Mouse (Mus musculus) mouse trophoblast stem cell (cell line): ENCODE data around the gene Actr5.

Source experiments
- in situ Hi-C, 2 experiments: fragments of 300-500 bp; cut with MseI, MboI; formaldehyde crosslinking; loops; 2 replicates in 1 of 2; 3 replicates in 1 of 2; pipeline ENCODE4 v1.15.1; 2025

Gene Actr5

GRCm38 (mm10) chr2:158666071-158666800, 41.5 kb downstream of the Actr5 start:
- in situ Hi-C loops, result no loop called here

DNA sequence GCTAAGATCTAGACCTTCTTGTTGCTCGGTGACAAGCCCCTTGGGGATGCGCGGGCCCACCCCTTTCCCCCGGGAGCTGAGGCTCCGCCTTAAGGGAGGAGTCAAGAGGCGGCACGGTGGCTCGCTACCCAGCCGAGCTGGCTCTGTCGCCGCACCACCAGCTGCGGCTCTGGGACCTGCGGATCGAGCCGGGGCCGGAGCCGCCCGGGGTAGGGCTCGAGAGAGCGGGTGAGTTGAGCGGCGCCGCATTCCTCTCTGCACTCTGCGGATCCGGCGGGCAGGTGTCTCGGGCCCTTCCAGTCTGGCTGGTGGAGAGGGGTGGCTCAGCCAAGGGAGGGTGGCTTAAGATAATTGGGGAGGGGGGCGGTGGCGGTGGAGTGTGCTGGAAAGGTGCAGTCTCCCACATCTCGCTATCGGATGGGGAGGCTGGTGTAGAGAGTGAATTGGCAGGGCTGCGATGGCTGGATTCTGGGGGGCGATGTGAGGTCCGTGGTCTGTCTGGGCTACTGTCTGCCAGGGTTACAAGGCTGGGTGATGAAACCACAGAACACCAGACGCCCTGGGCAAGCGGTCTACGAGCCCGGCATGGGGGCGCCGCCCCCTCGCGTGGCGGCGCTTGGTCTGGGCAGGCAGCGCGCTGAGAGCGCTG, 42.5 kb downstream of the Actr5 start:
- in situ Hi-C loops, result no loop called here

GRCm38 (mm10) chr2:158667671-158668432, 43.2 kb downstream of the Actr5 start:
- in situ Hi-C loops, result no loop called here

DNA sequence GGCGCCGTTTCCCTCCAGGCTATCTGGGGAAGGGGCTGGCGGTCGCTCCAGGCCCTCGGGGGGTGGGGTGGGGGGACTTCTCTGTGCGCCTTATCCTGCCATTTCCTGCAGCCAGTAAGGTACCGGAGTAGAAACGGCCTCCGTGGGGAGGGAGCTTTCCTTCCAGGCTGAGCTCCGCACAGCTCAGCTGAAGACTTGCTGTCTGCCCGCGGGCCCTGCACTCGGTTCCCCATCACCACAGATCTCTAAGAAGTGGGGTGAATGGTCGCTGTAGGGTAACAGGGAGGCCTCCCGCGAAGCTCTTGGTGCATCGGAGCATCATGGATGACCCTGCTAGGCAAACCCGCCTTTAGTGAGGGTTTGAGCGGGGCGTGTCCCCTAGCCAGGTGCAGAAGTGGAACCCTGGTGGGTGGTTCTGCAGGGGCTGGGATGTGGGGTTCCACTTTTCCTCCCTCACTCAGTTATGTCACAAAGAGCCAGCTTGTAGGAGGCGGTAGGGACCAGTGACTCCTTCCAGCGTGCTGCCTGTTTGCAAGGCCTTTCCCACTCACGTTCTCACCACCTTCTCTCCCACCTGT, 43.8 kb downstream of the Actr5 start:
- in situ Hi-C loops, result no loop called here

DNA sequence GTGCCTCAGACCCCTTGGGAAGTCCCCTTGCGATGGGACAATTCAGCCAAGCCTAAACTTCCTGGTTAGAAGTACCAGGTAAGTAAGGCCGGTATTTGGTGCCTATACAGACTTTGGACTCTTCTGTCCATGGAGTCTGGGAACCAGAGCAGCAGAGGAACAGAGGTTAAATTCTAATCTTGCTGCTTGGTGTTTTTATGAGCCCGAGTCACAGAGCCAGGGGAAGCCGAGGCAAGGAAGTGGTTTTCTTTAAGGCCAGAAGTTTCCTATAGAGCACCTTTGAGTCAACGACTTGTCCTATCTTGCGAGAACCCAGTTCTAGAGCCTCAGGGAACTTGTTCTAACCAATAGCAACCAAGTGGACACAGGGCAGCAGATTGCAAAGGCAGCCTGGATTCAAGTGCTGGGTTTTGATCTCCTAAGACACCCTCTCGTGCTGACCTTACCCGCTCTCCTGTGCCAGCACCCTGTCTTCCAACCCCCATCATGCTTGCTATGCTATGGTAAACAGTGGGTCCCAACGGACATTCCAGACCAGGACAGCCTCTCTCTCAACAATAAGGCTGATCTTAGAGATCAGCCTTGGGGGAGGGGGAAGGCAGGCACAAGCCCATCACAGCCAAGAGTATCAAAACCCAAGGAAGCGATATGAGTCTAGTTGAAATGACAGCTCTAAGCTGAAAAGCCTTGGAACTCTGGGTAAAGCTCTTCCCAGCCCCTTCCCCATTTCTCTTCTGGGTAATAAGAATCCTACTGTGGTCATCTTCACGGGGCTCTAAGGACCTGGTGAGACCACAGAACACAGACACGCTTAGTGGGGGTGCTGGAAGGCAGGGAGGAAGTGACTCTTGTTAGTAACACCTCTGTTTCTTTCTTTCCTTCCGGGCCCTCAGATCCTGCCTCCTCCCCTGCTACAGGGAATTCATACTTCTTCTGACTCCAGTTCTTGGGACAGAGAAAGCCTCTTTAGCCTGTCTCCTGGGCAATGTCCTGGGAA, 44.8 kb downstream of the Actr5 start:
- in situ Hi-C loops, result no loop called here

- in situ Hi-C loops, result no loop called here
Measured at GRCm38 (mm10) chr2:158670571-158670970, 45.9 kb downstream of the Actr5 start.

- in situ Hi-C loops, result no loop called here
Measured at GRCm38 (mm10) chr2:158672829-158673228, 48.1 kb downstream of the Actr5 start.

- in situ Hi-C loops, result no loop called here
Measured at GRCm38 (mm10) chr2:158673493-158673892, 48.8 kb downstream of the Actr5 start.

DNA sequence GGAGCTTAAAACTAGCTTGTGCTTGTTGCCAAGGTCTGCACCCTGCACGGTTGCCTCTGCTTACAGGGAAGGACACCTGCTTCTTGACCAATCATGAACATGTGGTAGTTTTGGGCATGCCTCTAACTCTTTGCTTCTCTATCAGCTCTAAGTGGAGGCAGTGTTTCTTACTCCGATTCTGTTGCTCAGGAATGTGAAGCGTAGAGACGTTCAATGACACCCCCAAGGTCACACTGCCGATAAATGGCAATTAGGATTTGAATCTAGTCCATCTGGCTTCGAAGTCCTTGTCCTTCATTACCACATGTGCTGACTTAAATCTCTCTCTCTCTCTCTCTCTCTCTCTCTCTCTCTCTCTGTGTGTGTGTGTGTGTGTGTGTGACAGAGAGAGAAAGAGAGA, 49.4 kb downstream of the Actr5 start:
- in situ Hi-C loops, result no loop called here

- in situ Hi-C loops, result no loop called here
Measured at GRCm38 (mm10) chr2:158674759-158675158, 50.1 kb downstream of the Actr5 start.

- in situ Hi-C loops, result no loop called here
Measured at GRCm38 (mm10) chr2:158675161-158675560, 50.5 kb downstream of the Actr5 start.

- in situ Hi-C loops, result no loop called here
Measured at GRCm38 (mm10) chr2:158675907-158676533, 51.3 kb downstream of the Actr5 start.

GRCm38 (mm10) chr2:158677946-158678345, 53.3 kb downstream of the Actr5 start:
- in situ Hi-C loops, result no loop called here

GRCm38 (mm10) chr2:158679091-158679490, 54.4 kb downstream of the Actr5 start:
- in situ Hi-C loops, result no loop called here

DNA sequence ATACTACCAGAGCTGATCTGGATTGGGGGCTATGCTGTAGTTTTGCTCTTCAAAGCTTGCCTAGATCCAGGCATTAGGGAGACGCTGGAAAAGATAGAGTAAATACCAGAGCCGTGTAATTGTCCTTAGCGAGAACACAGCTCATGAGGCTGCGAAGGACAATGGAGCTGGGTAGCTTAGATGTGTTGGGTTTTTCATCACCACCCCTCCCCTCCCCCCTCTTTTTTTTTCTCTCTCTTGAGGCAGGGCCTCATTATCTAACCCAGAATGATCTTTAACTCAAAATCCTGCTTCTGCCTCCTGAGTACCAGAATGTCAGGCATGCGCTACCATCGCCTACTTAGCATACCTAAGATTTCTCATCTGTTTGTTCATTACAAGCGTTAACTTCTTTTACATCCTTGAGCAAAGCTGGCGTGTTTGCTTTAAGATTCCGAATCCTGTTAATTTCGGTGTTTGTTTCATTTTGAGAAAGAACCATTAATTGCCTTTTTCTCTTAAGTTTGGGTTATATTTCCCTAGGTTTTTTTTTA, 55.7 kb downstream of the Actr5 start:
- in situ Hi-C loops, result no loop called here

DNA sequence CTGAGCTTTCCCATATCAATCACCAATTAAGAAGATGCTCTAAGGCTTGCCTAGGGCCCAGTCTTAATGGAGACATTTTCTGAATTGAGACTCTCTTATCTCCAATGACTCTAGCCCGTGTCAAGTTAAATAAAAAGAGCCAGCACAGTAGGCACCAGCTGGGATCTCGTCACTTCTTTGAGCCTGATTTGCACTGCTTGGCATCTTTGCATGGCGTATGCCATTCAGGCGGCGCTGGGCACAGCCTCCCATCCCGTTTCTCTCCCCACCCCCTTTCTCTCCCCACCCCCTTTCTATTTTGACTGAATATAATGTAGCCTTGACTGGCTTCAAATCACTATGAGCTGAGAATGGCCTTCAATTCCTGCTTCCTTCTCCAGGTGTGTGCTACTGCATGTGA, 57.0 kb downstream of the Actr5 start:
- in situ Hi-C loops, result no loop called here

GRCm38 (mm10) chr2:158682344-158683037, 57.8 kb downstream of the Actr5 start:
- in situ Hi-C loops, result no loop called here

DNA sequence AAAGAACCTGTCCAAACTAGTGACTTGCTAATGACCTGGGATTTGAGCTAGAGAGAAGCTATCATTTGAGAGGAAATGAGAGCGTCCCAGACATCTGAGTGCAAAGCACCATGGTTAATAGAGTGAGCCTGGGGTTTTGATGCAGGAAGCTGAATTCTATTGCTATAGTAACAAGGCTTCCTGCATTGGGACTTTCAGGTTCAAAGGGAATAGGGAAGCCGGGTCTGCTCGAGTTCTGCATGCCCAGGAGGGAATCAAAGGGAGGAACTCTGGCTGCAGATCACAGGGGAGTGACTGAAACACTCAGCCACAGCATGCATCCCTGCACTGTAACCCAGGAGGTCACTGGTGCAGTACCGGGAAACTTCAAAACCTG, 58.3 kb downstream of the Actr5 start:
- in situ Hi-C loops, result no loop called here

GRCm38 (mm10) chr2:158684247-158684843, 59.7 kb downstream of the Actr5 start:
- in situ Hi-C loops, result no loop called here
